Mouse (Mus musculus) embryonic facial prominence, embryonic 14.5 days (tissue): ENCODE measurements around the gene Dmrt1. TPM values are rescaled to one million over a fixed set of nuclear protein-coding genes. Genes with fewer than 3 reads are reported as not detected.
"Not testable (repeated sequence)": the region's sequence is repeated elsewhere in the genome, so short reads cannot be mapped to it uniquely, and the experiment has no call there.

Experiments used
- ATAC-seq: fragments of 200-750 bp; cut with Nextera tagmentation; 2 replicates; pipeline ENCODE4 v1.8.0; 2017; ENCODE audit warnings: low read depth, moderate number of reproducible peaks, moderate TSS enrichment
- DNase-seq: peaks from one replicate; pipeline ENCODE4 v3.0.0-alpha.2; 2015; ENCODE audit warnings: low spot score
- H3K27ac ChIP-seq: fragments of 300-500 bp; sonication (generic); replicated peaks from 2 replicates; pipeline ENCODE4 v1.5.1; 2014; ENCODE audit warnings: low read depth, mild to moderate bottlenecking, low read length, moderate library complexity
- H3K27me3 ChIP-seq: fragments of 300-500 bp; sonication (generic); replicated peaks from 2 replicates; pipeline ENCODE4 v1.6.1; 2014; ENCODE audit warnings: low read length; ENCODE audit not compliant: control insufficient read depth, insufficient read depth
- H3K36me3 ChIP-seq: fragments of 300-500 bp; sonication (generic); 2 replicates; pipeline ENCODE4 v1.6.1; 2014; ENCODE audit warnings: low read length, mixed read lengths; ENCODE audit not compliant: control insufficient read depth, insufficient read depth
- H3K4me1 ChIP-seq: fragments of 300-500 bp; sonication (generic); 2 replicates; pipeline ENCODE4 v1.6.1; 2014; ENCODE audit warnings: antibody characterized with exemption, low read length; ENCODE audit not compliant: control insufficient read depth, insufficient read depth
- H3K4me2 ChIP-seq: fragments of 300-500 bp; sonication (generic); 2 replicates; pipeline ENCODE4 v1.6.1; 2014; ENCODE audit warnings: low read depth, mild to moderate bottlenecking, low read length, moderate library complexity, mixed read lengths
- H3K4me3 ChIP-seq: fragments of 300-500 bp; sonication (generic); 2 replicates; pipeline ENCODE4 v1.5.1; 2014; ENCODE audit warnings: low read depth, mild to moderate bottlenecking, low read length
- H3K9ac ChIP-seq: fragments of 300-500 bp; sonication (generic); 2 replicates; pipeline ENCODE4 v1.6.1; 2014; ENCODE audit warnings: low read depth, mild to moderate bottlenecking, low read length, moderate library complexity, mixed read lengths
- H3K9me3 ChIP-seq: fragments of 300-500 bp; sonication (generic); 2 replicates; pipeline ENCODE4 v1.6.1; 2016; ENCODE audit warnings: low read length; ENCODE audit not compliant: control insufficient read depth
- WGBS: fragments of 180-500 bp; shearing (Covaris S2); extraction: QIAGEN DNeasy Blood & Tissue Kit; methylation state at CpG from one replicate; pipeline ENCODE4 v1.1.7; 2014; 5-methylcytosine and 5-hydroxymethylcytosine counted together
- polyA plus RNA-seq: library from polyadenylated mRNA; unstranded; fragments of >200 nt; fragmentation: Nextera tagmentation; extraction: Ambion mirVana; gene quantifications from 2 replicates; pipeline ENCODE4 v1.2.1, GENCODE M21; 2014

Dmrt1 gene
- 0.20 and 0.29 TPM in 2 replicates for polyA plus RNA-seq

DNA sequence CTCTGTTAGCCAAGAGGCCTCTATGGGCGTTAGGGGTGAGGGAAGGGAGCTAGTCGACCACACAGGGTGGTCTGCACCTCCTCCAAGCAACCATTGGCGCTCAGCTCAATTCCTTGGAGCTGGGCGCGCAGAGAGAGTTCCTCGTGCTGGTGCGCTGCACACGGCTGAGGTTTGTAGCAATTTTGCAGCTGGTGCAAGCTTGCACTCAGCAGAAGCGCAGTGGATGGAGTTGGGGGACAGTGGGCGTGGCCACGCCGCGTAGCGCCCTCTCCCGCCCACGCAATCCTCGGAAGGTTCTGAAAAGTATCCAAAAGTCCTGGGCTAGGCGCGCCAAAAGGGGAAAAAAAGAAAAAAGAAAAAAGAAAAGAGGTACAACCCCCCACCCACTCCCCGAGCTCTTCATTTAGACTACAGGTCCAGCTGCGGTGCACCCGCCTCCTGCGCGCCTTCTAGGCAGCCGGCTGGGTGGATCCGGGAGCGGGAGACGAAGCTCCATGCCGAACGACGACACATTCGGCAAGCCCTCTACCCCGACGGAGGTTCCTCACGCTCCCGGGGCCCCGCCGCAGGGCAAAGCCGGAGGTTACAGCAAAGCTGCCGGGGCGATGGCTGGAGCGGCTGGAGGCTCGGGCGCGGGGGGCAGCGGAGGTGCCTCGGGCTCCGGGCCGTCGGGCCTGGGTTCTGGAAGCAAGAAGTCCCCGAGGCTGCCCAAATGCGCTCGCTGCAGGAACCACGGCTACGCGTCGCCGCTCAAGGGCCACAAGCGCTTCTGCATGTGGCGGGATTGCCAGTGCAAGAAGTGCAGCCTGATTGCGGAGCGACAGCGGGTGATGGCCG is at the start of gene Dmrt1:
TSS of gene Dmrt1 (plus strand) at position 259 of the 837 bp plus-strand sequence.
- peak within 1 kb of the TSS; percentile 53 for H3K4me2 ChIP-seq
- H3K9me3 ChIP-seq = peaks cover 10% of the 10 kb centered on the region; the same call in 1 of the 2 replicates
- H3K27ac ChIP-seq = no peak within 1 kb of the TSS
- H3K9ac ChIP-seq = no peak within 1 kb of the TSS
- H3K4me1 ChIP-seq = peaks cover 9% of the 10 kb centered on the region
- peaks cover 79% of the 10 kb centered on the region for H3K27me3 ChIP-seq
- no peaks in the 10 kb centered on the region for H3K36me3 ChIP-seq
- 1% methylated on average over 48 of the region's 64 CpGs for WGBS
- H3K4me3 ChIP-seq = peak within 1 kb of the TSS; percentile 38
- peak; percentile 34 for DNase-seq
- no peak for ATAC-seq

GRCm38 (mm10) chr19:25460760-25461159 is 44.7 kb upstream of the Dmrt1 start:
- no peak overlapping the region for H3K27ac ChIP-seq
- H3K4me3 ChIP-seq = no peak overlapping the region
- H3K27me3 ChIP-seq = no peaks in the 10 kb centered on the region
- no peaks in the 10 kb centered on the region for H3K4me1 ChIP-seq
- no peaks in the 10 kb centered on the region for H3K36me3 ChIP-seq
- 85% methylated on average over 8 of the region's 8 CpGs for WGBS
- no peaks in the 10 kb centered on the region for H3K9me3 ChIP-seq
- no peak overlapping the region for H3K9ac ChIP-seq
- H3K4me2 ChIP-seq = no peak overlapping the region
- ATAC-seq = no peak
- no peak for DNase-seq

- ATAC-seq = no peak; the same call in 1 of the 2 replicates
- Histone ChIP-seq H3K4me3 (no peak overlapping the region), H3K9ac (no peak overlapping the region), H3K27me3 (no peaks in the 10 kb centered on the region), H3K4me1 (no peaks in the 10 kb centered on the region), H3K36me3 (no peaks in the 10 kb centered on the region), H3K9me3 (no peaks in the 10 kb centered on the region), H3K4me2 (no peak overlapping the region), H3K27ac (no peak overlapping the region)
- peak; percentile 33 for DNase-seq
- WGBS = 65% methylated on average over 20 of the region's 20 CpGs
Measured at GRCm38 (mm10) chr19:25461553-25462320, 43.7 kb upstream of the Dmrt1 start.

DNA sequence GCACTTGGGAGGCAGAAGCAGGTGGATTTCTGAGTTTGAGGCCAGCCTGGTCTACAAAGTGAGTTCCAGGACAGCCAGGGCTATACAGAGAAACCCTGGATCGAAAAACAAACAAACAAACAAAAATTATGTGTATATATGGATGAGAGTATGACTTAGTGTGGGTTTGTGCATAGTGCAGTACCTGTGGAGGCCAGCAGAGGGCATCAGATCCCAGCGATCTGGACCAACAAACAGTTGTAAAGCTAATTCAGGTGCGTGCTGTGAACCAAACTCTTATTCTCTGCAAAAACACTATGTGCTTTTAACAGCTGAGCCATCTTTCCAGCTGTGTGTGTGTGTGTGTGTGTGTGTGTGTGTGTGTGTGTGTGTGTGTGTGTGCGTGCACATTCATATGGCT is 29.6 kb upstream of the Dmrt1 start:
- 66% methylated on average over 4 of the region's 4 CpGs for WGBS
- DNase-seq, H3K4me3 ChIP-seq, H3K27ac ChIP-seq, H3K27me3 ChIP-seq, H3K9ac ChIP-seq, H3K36me3 ChIP-seq, ATAC-seq, H3K4me1 ChIP-seq, H3K4me2 ChIP-seq: not testable (repeated sequence)
- peaks cover 11% of the 10 kb centered on the region; the same call in 1 of the 2 replicates for H3K9me3 ChIP-seq

- peaks cover 11% of the 10 kb centered on the region; the same call in 1 of the 2 replicates for H3K9me3 ChIP-seq
- ATAC-seq (no peak), DNase-seq (no peak)
- 79% methylated on average over 5 of the region's 5 CpGs for WGBS
- H3K4me1 ChIP-seq = no peaks in the 10 kb centered on the region
- no peaks in the 10 kb centered on the region for H3K36me3 ChIP-seq
- H3K4me3 ChIP-seq = no peak overlapping the region
- no peak overlapping the region for H3K9ac ChIP-seq
- no peak overlapping the region for H3K27ac ChIP-seq
- no peak overlapping the region for H3K4me2 ChIP-seq
- H3K27me3 ChIP-seq = no peaks in the 10 kb centered on the region
Measured at GRCm38 (mm10) chr19:25479152-25479669, 26.2 kb upstream of the Dmrt1 start.

DNA sequence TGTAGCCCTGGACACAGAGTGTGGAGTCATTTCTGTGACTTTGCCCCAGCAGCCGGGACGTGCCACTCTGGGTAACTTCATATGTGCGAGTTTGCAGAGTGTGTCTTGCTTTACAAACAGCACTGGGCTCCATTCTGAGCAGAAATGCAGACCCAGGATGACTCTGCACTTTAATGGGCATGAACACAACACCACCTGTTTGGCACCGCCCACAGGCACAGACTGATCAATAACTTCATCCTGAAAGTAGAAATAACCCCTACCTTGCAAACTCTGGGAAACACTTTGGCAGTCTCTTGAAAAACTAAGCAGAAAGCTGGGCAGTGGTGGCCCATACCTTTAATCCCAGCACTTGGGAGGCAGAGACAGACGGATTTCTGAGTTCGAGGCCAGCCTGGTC is 24.6 kb upstream of the Dmrt1 start:
- H3K36me3 ChIP-seq = no peaks in the 10 kb centered on the region
- H3K9me3 ChIP-seq = peaks cover 11% of the 10 kb centered on the region; the same call in 1 of the 2 replicates
- no peak overlapping the region for H3K9ac ChIP-seq
- no peak for DNase-seq
- no peak for ATAC-seq
- H3K27ac ChIP-seq = no peak overlapping the region
- H3K4me1 ChIP-seq = no peaks in the 10 kb centered on the region
- no peak overlapping the region for H3K4me2 ChIP-seq
- WGBS = 93% methylated on average over 6 of the region's 6 CpGs
- 0 out of 2 replicates have a peak, but pooled peaks cover 3% of the 10 kb centered on the region for H3K27me3 ChIP-seq
- H3K4me3 ChIP-seq = no peak overlapping the region

DNA sequence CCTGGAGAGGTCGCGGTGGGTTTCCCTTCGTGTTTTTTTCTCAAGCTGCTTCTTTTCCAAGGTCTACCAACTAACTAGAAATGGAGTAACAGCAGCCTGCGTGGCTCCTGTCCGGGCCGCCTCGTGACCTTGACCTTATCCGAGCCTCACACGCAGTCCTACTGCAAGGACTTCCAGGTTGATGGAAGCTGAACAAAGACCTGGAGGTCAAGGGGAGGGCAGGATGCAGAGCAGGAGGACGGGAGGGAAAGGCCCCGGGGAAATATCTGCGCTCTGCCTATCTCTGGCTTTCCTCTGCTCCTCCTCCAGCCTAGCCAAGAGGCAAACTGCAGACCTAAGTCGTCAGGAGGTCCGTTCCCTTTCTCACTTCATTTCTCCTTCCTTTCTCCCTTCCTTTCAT is 18.9 kb upstream of the Dmrt1 start:
- ATAC-seq (no peak), DNase-seq (no peak)
- Histone ChIP-seq H3K4me2 (peak overlapping the region; percentile 3; the same call in 1 of the 2 replicates), H3K27me3 (peaks cover 23% of the 10 kb centered on the region; the same call in 1 of the 2 replicates), H3K9ac (no peak overlapping the region), H3K36me3 (no peaks in the 10 kb centered on the region), H3K9me3 (no peaks in the 10 kb centered on the region), H3K4me1 (no peaks in the 10 kb centered on the region), H3K4me3 (no peak overlapping the region), H3K27ac (no peak overlapping the region)
- 13% methylated on average over 14 of the region's 14 CpGs for WGBS

DNA sequence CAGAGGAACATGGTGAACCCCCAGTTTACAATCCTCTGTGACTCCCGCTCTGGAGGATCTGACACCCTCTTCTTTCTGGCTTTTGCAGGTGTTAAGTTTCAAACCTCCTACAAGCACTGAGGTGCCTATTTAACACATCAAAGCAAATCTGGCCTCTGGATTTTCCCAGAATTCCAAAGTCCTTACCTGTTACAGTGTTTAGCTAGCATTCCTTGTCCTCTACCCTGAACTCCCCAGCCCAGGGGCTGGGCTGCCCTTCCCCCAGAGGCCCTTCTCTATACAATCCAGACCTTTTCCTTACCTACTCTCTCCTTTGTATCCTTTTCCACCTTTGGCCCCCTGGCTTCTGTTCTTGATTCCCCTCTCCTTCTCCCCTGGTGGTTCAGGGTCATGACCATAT is 18.1 kb upstream of the Dmrt1 start:
- no peaks in the 10 kb centered on the region for H3K4me1 ChIP-seq
- no peak overlapping the region for H3K4me3 ChIP-seq
- H3K9ac ChIP-seq = no peak overlapping the region
- no peak overlapping the region for H3K4me2 ChIP-seq
- ATAC-seq (no peak), DNase-seq (peak; percentile 9)
- no peaks in the 10 kb centered on the region for H3K36me3 ChIP-seq
- H3K27me3 ChIP-seq = peaks cover 23% of the 10 kb centered on the region; the same call in 1 of the 2 replicates
- no peak overlapping the region for H3K27ac ChIP-seq
- H3K9me3 ChIP-seq = no peaks in the 10 kb centered on the region
- 28% methylated on average over 1 of the region's 1 CpGs for WGBS
